Mouse (Mus musculus) layer of hippocampus, adult 9-10 months (tissue): ENCODE measurements around the gene Pls1.

Source experiments
- DNase-seq: peaks from one replicate; pipeline ENCODE4 v3.0.0; 2022; ENCODE audit warnings: low spot score

Pls1 gene

DNA sequence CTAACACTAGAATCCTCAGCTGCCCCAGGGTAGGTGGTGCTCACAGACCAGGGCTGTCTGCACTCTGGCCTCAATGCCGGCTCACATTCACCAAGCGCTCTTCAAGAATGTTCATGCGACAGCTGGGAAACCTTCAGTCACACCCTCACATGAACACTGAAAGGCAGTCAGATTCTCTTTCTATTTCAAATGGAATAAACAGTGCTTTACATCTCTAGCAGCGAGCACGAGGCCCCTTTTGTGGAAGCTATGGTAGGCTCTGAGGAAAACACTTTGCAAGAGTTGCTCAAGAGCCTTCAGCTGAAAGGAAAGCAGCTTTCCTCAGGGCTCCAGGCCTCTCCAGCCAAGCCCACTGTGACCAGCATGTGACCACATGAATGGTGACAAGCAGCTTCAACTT lies 139.7 kb downstream of the Pls1 start:
- no peak for DNase-seq

DNA sequence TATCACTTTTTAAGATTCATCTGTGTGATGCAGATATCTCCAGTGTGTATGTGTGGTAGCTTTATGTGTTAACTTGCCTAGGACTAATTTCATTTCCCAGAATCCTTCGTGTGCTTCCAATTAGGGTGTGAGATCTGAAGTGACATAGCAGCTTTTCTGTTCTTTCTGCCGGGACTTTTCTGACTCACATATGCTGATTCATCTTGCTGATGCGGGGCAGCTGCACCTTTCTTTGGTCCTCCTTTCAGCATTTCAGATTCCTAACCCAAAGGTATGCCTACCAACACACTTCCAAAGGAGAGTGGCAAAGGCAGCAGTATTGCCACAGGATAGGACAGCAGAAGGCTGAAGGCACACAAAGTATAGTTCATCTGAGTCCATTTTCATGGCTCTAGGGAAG lies 141.0 kb downstream of the Pls1 start:
- DNase-seq: no peak
